Mouse (Mus musculus) lung, embryonic 14.5 days (tissue): ENCODE measurements at regions not wholly inside any gene's neighbourhood (a gene's known extent, or its start where the extent isn't known, plus 50 kb on each side); places are given as distances from the start of the nearest gene placed in this dataset.
A peak's percentile ranks its signal among the peaks of the same experiment; 100 is the strongest.
"Not testable (repeated sequence)": the region's sequence is repeated elsewhere in the genome, so short reads cannot be mapped to it uniquely, and the experiment has no call there.

ENCODE experiments used
- ATAC-seq: fragments of 200-750 bp; cut with Nextera tagmentation; 2 replicates; pipeline ENCODE4 v1.8.0; 2017; ENCODE audit warnings: mild to moderate bottlenecking, moderate TSS enrichment, moderate library complexity; ENCODE audit not compliant: insufficient read depth
- DNase-seq: peaks from one replicate; pipeline ENCODE4 v3.0.0-alpha.2; 2015
- H3K27ac ChIP-seq: fragments of 300-500 bp; sonication (generic); 2 replicates; pipeline ENCODE4 v1.5.1; 2014; ENCODE audit warnings: low read depth, mild to moderate bottlenecking, moderate library complexity
- H3K27me3 ChIP-seq: fragments of 300-500 bp; sonication (generic); 2 replicates; pipeline ENCODE4 v1.6.1; 2014; ENCODE audit warnings: low read length, control low read depth; ENCODE audit not compliant: insufficient read depth
- H3K36me3 ChIP-seq: fragments of 300-500 bp; sonication (generic); 2 replicates; pipeline ENCODE4 v1.6.1; 2014; ENCODE audit warnings: control low read depth; ENCODE audit not compliant: insufficient read depth
- H3K4me1 ChIP-seq: fragments of 300-500 bp; sonication (generic); 2 replicates; pipeline ENCODE4 v1.6.1; 2014; ENCODE audit warnings: antibody characterized with exemption, control low read depth; ENCODE audit not compliant: insufficient read depth
- H3K4me2 ChIP-seq: fragments of 300-500 bp; sonication (generic); 2 replicates; pipeline ENCODE4 v1.6.1; 2014; ENCODE audit warnings: mild to moderate bottlenecking
- H3K4me3 ChIP-seq: fragments of 300-500 bp; sonication (generic); 2 replicates; pipeline ENCODE4 v1.5.1; 2014; ENCODE audit warnings: low read depth, low read length
- H3K9ac ChIP-seq: fragments of 300-500 bp; sonication (generic); 2 replicates; pipeline ENCODE4 v1.6.1; 2014
- H3K9me3 ChIP-seq: fragments of 300-500 bp; sonication (generic); 2 replicates; pipeline ENCODE4 v1.6.1; 2016; ENCODE audit warnings: low read depth, low read length, control low read depth
- CTCF ChIP-seq: IDR thresholded peaks from 2 replicates; pipeline ENCODE4 v1.5.1; 2016; ENCODE audit warnings: antibody characterized with exemption, low read depth
- WGBS: fragments of 180-500 bp; shearing (Covaris S2); extraction: QIAGEN DNeasy Blood & Tissue Kit; methylation state at CpG from one replicate; pipeline ENCODE4 v1.1.7; 2014; 5-methylcytosine and 5-hydroxymethylcytosine counted together

DNA sequence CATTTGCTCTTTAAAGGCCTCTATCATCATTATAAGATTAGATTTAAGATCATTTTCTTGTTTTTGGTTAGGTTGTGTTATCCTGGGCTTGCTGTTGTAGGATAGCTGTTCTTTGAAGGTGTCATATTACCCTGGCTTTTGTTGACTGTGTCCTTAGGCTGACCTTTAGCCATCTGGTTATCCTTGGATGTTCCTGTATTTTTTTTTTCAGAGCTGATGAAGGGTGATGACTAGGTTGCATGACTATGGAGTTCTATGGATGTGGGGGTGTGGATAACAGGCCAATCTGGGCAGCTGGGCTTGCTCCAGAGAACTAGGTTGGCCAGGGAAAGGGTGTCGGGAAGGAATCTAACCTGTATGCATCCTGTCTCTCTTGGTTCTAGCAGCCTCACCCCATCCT, 74.2 kb downstream of the Dmrta1 start:
- H3K4me2 ChIP-seq: no peak overlapping the region
- no peak overlapping the region for H3K9ac ChIP-seq
- no peaks in the 10 kb centered on the region for H3K36me3 ChIP-seq
- ATAC-seq (no peak), DNase-seq (no peak)
- no peak overlapping the region for H3K27ac ChIP-seq
- H3K4me1 ChIP-seq: no peaks in the 10 kb centered on the region
- WGBS: 64% methylated on average over 1 of the region's 1 CpGs
- no peaks in the 10 kb centered on the region for H3K9me3 ChIP-seq
- TF ChIP-seq CTCF: no peak
- no peaks in the 10 kb centered on the region for H3K27me3 ChIP-seq
- no peak overlapping the region for H3K4me3 ChIP-seq

DNA sequence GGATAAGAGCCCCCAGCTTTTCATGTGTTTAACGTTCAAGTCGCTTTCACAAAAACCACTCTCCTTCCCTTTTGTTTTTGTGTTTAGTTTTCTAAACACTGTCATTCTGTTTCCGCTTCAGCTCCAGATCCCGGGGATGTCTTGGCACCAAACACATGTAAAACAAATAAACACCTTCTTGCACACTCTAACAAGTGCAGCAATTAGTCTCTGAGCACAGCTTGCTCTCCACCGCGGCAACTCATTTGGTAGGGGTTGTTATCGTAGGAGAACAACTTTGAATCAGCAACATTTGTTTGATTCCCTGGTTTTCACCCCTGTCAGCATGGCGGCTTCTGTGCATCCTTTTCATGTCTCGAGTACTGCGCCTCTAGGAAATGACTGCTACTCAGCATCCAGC, 97.0 kb downstream of the Dmrta1 start:
- Histone ChIP-seq H3K4me2 (no peak overlapping the region), H3K27me3 (no peaks in the 10 kb centered on the region), H3K4me1 (no peaks in the 10 kb centered on the region), H3K9me3 (no peaks in the 10 kb centered on the region), H3K9ac (no peak overlapping the region), H3K4me3 (no peak overlapping the region), H3K36me3 (no peaks in the 10 kb centered on the region), H3K27ac (no peak overlapping the region)
- no peak for TF ChIP-seq CTCF
- DNase-seq (peak; percentile 4), ATAC-seq (no peak)
- WGBS: 25% methylated on average over 10 of the region's 10 CpGs

DNA sequence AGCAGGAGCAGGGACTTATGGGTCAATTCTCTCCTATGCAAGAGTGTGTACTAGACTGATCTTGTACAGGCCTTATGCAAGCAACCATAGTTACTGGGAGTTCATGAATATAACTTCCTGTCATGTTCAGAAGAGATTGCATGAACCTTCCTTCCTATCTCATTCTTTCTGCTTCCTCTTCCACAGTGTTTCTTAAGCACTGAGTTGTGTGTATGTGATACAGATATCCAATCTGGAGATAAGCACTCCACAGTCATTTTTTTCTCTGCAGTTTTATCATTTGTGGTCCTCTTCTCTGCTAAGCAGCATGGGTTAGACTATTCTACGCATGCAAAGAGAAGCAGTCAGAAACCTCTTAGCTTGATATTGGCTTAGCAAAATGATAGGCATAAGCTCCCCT, 102.3 kb downstream of the Dmrta1 start:
- Histone ChIP-seq H3K36me3 (no peaks in the 10 kb centered on the region), H3K27ac (no peak overlapping the region), H3K4me1 (no peaks in the 10 kb centered on the region), H3K4me3 (no peak overlapping the region), H3K9me3 (no peaks in the 10 kb centered on the region), H3K27me3 (no peaks in the 10 kb centered on the region), H3K9ac (no peak overlapping the region), H3K4me2 (no peak overlapping the region)
- no peak for TF ChIP-seq CTCF
- 96% methylated on average over 1 of the region's 1 CpGs for WGBS
- ATAC-seq (no peak), DNase-seq (no peak)

DNA sequence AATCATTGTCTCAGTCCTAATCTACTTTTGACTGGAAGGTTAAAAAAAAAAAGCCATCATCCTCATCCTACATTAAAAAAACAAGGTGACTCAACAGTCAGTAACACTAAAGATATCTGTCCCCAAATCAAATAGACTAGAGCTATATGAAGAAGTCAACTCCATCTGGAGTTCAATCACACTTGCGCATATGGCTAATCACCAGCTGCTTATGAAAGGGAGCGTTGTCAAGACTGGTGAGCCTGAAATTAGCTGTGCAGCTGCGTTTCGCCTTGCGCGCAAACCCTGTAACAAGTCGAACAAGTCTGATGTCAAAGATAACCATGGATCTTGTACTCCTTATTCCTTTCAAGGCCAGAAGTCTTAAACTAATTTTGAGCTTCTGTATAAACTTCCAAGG, 137.6 kb downstream of the Dmrta1 start:
- no peaks in the 10 kb centered on the region for H3K27me3 ChIP-seq
- H3K36me3 ChIP-seq: no peaks in the 10 kb centered on the region
- 79% methylated on average over 7 of the region's 7 CpGs for WGBS
- no peak overlapping the region for H3K27ac ChIP-seq
- no peak overlapping the region for H3K9ac ChIP-seq
- H3K4me3 ChIP-seq: no peak overlapping the region
- no peak overlapping the region for H3K4me2 ChIP-seq
- no peaks in the 10 kb centered on the region for H3K4me1 ChIP-seq
- ATAC-seq (no peak), DNase-seq (no peak)
- no peaks in the 10 kb centered on the region for H3K9me3 ChIP-seq
- TF ChIP-seq CTCF: no peak

DNA sequence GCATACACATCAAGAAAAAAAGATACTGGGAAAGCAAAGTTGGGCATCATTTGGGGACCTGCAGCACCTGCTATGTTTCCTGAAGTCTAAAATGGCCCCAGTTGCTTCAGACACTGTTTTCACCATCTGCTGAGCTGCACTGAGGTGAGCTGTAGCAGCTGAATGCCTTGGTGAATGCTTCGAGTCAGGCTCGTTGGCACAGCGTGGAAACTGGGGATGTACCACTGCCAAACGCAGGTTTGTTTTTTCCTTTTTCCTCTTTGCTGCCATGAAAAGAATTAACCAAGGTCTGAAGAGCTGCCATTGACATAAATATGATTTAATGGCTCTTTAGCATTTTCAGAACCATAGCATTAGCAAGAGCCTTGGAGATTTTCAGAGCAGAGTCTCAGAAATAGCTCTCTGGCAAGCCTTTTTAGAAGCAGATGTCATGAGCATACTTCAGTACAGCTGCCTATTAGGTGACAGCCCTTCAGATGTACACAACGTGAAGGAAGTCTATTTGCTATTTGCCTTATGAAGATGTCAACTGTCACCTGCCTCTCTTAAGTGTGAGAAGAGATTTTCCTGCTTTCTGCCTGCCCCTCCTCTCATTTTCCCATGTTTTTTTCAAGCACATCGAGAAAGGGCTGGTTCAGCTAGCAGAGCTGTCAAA, 155.4 kb downstream of the Dmrta1 start:
- H3K27ac ChIP-seq: no peak overlapping the region
- TF ChIP-seq CTCF: no peak
- H3K27me3 ChIP-seq: no peaks in the 10 kb centered on the region
- no peaks in the 10 kb centered on the region for H3K36me3 ChIP-seq
- WGBS: 37% methylated on average over 6 of the region's 6 CpGs
- H3K9me3 ChIP-seq: no peaks in the 10 kb centered on the region
- DNase-seq (peak; percentile 13), ATAC-seq (no peak)
- H3K4me2 ChIP-seq: no peak overlapping the region
- no peaks in the 10 kb centered on the region for H3K4me1 ChIP-seq
- no peak overlapping the region for H3K4me3 ChIP-seq
- H3K9ac ChIP-seq: no peak overlapping the region

DNA sequence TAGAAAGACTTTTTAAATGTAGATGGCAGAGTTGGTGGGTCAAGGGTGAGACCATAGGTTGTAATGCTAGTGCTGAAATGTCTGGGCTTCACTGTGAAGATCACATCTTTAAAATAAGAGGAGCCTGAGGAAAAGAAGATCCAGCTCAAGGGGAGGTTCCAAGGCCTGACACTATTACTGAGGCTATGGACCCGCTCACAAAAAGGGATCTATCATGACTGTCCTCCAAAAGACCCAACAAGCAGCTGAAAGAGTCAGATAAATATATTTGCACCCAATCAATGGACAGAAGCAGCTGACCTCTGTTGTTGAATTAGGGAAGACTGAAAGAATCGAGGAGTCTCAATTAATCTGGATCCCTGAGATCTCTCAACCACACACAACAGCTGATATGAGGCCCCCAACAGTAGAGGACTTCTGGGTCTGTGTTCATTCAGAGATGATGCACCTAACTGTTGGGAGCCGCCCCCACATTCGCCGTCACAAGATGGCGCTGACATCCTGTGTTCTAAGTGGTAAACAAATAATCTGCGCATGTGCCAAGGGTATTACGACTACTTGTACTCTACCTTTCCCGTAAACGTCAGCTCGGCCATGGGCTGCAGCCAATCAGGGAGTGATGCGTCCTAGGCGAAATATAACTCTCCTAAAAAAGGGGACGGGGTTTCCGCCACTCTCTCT, 196.3 kb downstream of the Dmrta1 start:
- H3K4me1 ChIP-seq: not testable (repeated sequence)

DNA sequence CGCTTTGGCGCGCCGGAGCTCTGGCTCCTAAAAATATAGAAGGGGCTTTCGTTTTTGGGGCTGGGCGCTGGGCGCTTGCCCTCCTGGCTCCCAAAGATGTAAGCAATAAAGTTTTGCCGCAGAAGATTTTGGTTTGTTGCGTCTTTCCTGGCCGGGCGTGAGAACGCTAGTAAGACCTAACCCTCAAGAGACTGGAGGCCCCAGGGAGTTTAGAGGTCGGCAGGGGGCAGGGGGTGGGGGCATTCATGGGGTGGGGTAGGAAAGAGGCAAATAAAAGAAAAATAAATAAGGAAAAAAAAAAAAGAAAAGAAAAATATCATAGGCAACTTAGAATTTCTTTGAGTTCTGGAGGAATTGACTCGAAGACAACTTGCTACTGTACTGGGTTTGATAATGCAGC, 196.9 kb downstream of the Dmrta1 start:
- 16% methylated on average over 6 of the region's 14 CpGs for WGBS

More for the DNA sequence above, 196.3 kb downstream of the Dmrta1 start:
- not testable (repeated sequence) for H3K4me3 ChIP-seq, H3K9ac ChIP-seq, H3K9me3 ChIP-seq, H3K27ac ChIP-seq, H3K27me3 ChIP-seq, H3K36me3 ChIP-seq
- DNase-seq (peak; percentile 26), ATAC-seq (peak; percentile 83; the same call in 1 of the 2 replicates)
- WGBS: 48% methylated on average over 6 of the region's 15 CpGs
- H3K4me2 ChIP-seq: 0 out of 2 replicates have a peak overlapping the region, but pooled peaks have one; percentile 15

More for the DNA sequence above, 196.9 kb downstream of the Dmrta1 start:
- not testable (repeated sequence) for H3K9me3 ChIP-seq, H3K9ac ChIP-seq, H3K27me3 ChIP-seq, H3K27ac ChIP-seq, H3K36me3 ChIP-seq, H3K4me1 ChIP-seq, DNase-seq
- H3K4me3 ChIP-seq: peak overlapping the region; percentile 29; the same call in 1 of the 2 replicates
- peak overlapping the region; percentile 54 for H3K4me2 ChIP-seq
- ATAC-seq: peak; percentile 52; the same call in 1 of the 2 replicates
